Mouse (Mus musculus): ENCODE measurements at regions not wholly inside any gene's neighbourhood (a gene's known extent, or its start where the extent isn't known, plus 50 kb on each side); places are given as distances from the start of the nearest gene placed in this dataset.

DNA sequence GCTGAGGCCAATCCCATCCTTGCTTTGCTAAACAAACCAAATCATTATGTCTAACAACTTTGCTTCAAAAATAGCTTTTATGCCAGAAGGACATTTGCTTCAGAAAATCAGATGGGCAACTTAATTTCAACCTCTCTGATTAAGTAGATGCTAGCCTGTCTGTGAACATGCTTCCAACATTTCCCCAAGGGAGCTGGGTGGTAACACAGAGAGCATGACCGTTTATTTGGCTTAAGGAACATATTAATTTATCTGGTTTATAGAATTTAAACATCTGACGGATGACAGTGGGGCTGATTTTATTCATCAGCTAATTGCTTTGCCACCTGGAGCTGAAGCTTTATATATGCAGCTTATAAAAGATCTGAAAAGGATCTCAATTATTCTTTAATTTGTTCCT is 245.1 kb upstream of the Spred2 start:
- no peak for DNase-seq

DNA sequence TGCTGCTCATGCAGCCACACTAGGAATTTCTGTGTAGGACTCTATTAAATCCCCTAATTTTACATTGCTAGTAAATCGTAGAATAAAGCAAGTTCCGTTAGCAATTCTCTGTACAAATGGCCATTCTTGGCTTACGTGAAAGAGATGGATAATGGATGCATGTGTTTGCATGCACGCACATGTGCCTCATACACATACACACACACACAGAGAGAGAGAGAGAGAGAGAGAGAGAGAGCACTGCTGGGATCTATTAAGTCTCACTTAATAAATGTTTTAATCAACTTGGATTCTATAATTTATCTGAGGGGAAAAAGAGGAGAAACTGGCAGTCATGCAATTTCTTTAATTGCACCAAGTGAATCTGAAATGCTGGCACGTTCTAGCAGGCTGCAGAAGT is 244.5 kb upstream of the Spred2 start:
- no peak for DNase-seq

DNA sequence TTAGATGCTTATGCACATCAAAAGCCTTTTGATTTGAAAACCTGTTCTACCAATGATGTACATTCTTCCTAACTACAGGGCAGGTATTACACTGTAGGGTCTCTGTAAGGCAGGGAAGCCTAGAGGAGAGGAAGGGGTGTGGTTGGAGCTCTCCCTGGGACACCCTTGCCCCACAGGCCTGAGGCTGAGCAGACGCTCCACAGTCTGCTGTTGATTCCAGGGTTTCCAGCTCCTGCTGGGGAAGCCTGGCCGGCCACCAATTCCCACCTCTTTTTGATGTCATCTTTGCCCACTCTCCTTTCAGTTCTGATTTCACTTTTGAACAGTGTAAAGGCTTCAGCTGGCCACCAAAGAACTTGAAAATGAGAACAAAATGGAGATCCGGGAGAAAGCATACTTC is 223.0 kb upstream of the Spred2 start:
- peak; percentile 48 to 64 for DNase-seq

DNA sequence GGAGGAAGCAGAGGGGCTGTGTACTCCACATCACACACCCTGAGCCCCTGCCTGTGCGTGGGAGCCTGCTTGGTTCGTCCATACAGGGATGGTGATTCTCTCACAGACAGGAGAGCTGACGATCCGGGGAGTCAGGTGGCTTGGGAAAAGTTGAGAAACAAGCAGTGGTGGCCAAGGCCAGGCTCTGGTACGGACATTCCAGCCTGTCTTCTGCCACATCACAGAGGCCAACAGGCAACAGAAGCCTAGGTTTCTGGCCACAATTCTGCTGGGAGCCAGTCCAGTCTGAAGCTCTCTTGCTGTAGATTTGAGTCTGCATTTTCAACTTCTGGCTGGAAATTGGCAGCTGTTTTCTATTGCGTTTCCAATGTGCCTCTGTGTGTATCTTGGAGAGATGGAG is 215.4 kb upstream of the Spred2 start:
- no peak for DNase-seq

DNA sequence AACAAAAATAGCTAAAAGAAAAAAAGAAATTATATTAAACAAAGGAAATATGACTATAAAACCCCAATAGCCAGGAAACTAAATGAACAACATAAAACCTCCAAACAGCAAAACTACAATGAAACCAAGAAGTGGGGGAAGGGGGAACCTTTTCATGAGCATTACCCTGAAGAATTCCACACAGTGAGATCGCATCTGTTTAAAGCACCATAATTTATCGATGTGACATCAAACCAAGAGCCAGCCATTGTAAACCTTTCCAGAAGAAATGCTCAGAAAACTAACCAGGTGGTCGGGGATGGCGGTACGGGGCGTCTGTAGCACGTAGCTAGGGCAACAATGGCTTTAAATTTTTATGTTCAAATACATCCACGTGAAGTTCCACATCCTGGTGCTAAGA is 214.8 kb upstream of the Spred2 start:
- DNase-seq, result no peak

DNA sequence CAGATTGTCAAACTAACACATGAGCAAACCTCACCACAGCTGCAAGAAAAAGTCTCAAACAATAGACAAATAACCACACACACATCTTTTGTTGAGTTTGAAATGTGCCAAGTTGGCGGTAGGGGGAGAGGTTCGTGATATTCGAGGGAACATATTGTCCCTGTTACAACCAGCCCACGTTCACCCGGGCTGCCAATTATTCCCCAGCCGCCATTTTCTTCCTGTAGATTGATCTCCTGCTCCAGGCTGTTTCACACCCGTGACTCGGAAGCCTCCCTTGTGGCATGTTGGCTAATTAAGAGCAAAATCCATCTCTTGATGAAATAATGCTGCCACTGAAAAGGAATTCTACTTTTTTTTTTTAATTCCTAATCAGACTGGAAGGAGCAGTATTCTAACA is 211.1 kb upstream of the Spred2 start:
- DNase-seq, result no peak

DNA sequence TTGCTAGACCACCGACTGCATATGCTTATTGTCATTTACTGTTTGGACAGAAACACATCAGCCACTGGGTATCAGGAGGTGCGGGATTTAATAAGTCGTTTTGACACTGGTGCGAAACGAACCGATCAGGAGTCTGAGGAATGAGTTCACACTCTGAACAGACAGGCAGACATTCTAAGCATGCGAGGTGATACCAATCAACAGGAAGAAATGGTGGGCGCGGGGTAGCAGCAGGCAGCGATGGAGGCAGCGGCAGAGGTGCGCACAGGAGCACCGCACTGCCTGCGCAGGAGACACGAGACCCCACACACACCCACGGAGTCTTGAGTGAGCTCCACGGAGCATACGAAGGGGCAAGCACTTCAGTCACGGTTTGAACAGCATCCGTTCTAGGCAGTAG is 210.6 kb upstream of the Spred2 start:
- DNase-seq, result no peak

DNA sequence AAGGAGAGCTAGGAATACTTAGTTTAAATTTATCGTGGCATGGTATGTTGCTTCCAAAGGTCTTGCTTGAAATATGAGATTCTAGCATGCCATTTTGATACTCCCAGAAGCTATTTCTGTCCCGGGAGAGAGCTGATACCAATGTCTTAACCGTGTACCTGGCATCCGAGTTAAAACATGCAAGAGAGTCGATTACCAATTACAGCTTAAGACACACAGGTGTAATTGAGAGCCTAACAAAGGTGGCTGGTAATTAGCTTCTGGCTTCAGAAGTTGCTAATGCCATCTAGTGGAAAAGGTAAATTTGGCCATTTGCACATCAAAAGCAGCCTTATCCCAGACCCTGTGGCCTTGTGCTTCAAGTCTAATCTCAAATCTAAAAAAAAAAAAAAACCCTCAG is 210.0 kb upstream of the Spred2 start:
- peak; percentile 6 to 35 for DNase-seq

DNA sequence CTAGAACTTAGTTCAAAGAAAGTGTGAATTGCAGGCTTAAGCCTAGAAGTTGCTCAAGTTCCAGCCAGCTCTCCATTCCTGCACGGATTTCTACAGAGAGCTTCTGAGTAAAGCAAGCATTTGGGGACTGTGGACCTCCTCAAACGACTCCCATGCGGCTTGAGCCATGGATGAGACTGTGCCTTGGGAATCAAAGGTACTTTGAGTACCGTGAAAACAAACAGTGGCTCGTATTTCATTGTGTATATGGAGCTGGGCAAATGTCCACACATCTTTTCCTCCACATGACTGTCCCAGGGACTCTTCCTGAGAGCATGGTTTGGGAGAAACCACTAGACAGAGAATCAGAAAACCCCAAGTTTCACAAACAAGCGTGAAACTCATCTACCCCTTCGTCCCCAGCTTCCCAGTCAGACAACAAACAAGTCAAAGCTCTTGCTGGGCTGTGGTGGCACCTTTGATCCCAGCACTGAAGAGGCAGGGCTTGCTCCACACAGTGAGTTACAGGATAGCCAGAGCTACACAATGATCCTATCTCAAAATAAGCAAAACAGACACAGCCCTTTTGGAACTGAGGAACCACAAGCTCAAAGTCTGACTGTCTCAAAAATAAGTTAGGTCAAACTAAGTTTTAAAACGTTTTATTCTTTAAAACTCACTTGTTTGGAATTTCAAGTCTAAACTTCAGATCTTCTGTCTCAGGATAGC is 209.1 kb upstream of the Spred2 start:
- no peak for DNase-seq

DNA sequence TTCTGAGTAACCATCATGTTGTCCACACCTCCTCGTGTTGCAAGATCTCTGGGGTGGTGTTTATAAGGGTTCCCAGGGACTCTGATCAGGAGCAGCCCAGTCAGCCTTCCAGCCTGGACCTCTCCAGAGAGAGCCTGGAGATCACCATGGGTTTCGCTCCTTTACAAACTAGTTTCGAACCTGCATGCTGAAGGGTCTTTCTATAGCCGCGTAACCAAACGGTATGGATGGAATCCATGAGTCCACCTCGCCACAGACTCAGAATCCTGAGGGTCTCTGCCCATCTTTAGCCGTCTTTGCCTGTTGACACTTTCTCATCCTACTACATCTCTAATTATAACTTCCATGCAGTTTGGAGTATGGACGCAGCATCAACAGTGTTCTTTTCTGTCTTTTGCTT is 206.0 kb upstream of the Spred2 start:
- DNase-seq, result no peak

DNA sequence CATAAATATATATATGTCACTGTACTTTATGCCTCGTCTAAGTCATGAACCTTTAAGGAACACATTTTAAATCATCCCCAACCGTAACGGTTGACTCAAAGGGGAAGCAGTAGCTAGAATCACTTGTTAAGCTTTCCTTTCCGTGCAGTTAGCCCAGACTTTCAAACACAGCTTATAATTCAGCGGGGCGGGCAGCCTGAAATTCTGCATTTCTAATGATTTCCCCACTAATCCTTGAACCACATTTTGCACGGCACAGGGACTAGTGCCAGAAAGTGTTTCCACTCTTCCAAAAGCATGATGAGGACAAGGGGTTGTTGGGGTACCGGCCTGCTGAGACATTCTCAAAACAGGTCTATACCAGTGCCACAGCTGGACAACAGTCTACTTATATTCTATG is 195.1 kb upstream of the Spred2 start:
- DNase-seq, result no peak

DNA sequence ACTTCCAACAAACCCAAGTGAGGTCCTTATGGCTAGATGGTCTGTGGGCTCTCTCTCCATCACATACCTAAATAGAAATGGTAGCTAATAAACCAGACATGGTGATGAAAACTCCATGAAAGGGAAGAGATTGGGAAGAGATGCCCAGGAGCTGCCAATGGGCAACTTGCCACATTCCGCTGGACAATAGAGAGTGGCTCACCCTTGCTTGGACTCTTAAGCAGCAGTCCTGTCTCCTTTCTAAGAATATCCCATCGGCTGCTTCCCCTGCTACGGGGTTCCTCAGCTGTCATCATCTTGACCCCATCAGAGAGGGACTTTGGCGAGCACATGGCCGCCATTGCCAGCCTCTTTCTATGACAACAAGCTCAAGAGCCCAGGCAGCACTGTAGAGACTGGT is 193.4 kb upstream of the Spred2 start:
- DNase-seq, result no peak

DNA sequence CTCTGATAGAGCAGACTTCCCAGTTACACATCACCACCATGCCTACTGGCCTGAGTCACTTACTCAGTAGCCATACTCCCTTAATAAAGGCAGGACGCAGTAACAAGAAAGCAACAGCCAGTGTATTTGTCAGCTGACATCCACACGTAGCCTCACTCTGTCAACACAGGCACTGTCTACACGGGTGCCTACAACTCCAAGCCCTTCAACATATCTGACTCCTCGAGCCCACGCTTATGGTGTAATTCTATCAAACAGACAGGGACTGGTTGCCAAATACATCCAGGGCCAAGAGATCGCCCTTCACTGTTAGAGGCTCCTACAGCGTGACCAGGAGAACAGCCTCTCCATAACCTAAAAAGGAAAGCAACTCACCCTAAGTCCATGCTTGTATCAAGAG is 188.1 kb upstream of the Spred2 start:
- no peak for DNase-seq

DNA sequence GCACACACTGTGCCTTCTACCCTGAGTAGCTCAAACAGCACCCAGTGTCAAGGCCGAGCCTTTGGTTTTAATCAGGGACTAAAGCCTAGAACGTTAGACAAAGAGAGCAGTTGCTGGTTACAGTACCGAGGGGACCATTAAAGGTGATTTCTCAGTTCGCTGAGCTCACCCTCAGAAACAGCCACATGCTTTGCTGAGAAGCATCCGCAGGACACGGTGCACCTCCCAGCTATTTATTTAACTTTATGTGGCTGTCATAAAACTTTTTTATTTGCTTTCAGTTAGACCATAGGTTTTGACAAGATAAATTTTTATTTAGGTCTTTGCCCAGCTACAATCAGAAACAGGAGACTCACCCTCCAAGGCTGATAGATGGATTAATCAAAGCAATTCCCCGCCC is 187.2 kb upstream of the Spred2 start:
- DNase-seq, result no peak

DNA sequence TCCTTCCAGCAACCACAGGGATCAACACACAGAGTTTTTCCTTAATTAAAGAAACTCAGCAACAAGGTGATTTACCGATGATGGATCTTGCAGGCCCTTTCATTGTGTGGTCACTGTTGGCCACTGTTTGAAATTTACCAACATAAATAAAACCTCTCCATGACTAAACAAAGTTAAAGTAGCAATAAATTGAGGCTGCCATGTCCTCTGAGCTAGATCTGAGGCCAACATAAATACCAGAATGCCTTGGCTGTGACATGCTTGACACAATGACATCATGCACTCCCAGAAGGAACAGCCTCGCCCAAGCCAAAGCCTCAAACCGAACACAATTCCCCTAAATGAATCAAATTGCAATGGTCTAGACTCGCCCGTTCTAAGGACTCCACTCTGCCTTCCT is 186.8 kb upstream of the Spred2 start:
- DNase-seq, result no peak

DNA sequence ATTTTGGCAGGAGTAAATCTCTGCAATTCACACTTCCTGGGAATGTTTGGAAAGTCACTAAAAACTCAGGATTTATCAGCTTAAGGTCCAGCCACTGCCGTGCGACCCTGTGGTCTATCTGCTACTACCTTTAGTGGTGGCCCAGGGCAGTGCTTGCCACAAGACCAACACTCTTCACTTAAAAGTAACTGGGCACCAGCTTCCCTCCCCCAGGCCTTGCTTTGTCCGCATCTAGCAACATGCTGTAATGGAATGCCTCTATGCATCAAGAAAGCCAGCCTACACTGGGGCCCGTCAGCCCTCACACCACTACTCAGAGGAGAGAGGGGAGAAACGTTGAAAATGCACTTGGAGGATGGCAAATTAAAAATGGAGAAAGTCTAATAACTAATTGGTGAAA is 186.4 kb upstream of the Spred2 start:
- no peak for DNase-seq

DNA sequence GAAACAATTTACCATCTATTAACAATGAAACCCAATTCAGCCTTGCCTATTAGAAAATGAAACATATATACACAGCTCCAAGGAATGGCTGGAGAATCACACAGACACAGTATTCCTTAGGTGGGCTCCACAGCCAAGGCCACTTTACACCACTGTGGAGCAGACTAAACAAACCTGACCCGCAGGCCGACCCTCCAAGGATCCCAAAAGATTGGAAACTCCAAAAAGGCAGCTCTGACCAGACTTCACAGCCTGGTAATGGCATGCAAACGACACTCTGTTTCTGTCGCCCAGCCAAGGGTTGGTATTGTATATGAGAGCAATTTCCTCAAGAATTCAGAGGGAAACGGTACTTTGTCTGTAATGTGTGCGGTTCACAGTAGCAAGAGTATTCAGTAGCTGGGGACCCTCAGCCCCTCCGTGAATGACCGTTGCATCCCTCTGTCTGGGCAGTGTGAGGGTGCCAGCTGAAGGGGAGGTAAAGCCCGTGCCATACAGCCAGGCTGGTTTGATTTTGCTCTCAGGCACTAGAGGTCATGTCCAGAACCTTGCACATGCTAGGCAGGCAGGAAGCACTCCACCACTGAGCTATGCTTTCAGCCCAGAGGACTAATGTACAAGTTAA is 184.5 kb upstream of the Spred2 start:
- no peak for DNase-seq

DNA sequence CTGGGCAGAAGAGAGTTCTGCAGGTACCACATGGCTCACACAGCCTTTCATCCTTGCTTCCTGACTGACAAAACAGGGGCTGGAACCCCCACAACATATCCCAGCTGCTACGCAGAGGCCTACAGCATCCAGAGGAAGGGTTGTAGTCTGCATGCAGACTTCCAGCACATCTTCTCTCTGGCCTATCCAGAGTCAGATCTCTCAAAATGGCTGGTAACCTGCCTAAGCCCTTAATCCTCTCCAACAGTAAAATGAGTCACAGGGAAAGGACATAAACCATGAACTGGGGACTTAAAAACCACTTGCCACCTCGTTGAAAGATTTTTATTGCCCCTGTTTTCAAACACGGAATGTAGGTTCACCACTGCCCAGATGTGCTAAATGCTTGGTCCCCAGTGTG is 183.6 kb upstream of the Spred2 start:
- DNase-seq, result no peak

DNA sequence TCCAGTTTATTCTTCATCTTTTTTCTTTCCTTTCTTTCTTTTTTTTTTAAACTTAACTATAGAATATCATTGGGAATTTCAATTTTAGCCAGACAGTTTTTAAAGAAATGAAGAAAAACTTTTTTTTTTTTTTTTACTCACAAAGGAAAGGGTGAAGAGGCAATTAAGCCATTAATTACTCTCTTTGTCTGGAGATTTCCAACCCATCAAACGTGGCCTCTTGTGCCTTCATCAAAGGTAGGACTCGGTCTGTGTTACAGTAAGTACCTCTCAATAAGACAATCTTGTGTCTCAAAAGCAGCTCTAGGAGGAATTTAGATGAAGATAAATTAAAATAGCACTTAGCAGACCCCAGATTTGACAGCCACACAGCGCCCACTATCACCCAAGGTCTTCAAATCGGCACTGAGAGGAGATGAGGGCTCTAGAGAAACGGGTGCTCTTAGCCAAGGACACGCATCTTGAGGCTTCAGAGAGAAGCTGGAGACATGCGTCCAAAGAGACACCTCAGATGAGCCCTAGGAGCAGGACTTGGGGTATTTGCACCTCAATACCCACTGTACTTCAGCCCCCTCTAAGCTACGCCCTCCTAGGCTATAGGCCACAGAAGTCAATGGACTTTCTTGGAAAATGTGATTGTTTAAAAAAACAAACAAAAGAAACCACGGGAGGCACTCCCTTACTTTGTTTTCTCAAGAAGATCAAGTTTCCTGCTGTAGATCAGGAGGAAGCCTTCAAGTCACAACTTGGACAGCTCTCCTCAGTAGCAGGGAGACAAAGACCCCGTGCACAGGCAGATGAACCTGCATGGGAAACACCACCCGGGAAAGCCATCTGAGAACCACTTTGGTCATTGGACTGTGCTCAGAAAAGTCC is 176.8 kb upstream of the Spred2 start:
- no peak for DNase-seq

DNA sequence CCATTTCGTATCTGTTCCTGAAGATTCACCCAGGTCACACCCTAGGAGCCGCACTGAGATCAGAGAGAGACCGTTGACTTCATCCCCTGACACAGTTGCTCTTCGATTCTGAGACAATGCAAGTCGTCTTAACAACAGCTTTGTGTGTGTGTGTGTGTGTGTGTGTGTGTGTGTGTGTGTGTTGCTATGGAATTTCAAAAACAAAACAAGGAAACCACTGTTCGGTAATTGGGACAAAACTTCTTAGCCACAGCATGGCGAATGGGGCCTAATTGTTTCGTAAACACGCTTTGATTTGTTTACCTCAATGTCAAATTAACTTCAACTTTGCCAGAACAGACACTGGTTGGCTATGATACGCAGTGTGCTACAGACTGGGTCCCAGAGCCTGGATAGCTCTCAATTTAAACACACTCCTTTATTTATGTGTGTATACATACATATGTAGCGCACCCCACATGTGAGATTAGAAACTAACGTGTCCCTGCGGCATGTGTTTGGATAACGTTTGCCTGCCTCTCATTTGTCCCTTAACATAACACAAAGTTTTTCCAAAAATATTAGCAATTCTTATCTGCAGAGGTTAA is 176.1 kb upstream of the Spred2 start:
- no peak for DNase-seq

DNA sequence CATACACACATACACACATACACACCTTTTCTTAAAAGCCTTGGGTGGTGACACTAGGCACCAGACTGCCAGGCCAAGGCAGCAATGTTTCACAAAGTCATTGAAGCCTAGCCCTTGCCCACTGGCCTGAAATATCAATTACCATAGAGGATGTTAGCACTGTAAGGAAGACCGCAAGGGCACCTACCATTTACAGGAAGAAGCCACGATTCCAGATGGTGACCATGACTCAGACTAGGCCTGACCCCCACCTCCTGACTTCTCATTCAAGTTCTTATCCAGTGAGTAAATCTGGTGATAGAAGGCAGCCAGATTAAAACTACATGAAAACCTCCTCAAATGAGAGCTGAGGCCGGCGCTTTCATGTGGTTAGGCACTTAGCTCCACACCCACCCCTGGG is 165.3 kb upstream of the Spred2 start:
- no peak for DNase-seq

DNA sequence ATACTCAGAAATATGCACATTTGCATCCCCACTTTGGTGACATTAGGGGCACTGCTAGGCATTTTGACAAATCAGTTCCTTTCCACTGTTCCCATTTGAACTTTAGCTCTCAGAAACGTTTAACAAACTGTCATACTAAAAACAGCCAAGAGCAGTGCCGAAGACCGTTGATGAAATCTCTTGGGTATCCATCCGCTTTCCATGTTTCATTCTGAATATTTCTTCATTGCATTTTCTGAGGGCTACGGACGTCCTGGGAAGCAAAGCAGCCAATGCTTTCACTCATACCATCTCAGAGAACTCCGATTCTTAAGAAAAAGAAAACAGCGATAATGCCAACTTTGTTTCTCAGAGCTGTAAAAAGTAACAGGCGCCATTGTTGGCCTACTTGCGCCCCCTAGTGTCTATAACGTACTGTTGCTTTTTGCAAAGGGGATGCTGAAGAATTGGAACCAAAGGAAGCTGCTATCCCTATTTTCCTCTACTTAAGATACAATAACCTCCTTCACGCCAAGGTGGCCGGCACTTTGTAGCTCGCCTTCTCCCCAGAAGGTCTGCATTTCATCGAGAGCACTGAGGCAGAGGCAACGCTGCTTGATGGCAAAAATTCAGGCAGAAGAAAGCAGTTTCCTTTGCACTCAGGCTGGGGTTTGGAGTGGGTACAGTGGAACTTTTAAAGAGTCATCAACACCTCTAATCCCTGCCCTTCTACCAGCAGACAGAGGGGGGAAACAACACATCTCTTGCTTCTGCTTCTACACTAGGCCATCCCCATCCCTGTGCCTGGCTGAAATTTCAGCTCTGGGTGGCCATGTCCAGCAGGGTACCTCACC is 163.1 kb upstream of the Spred2 start:
- DNase-seq, result peak; percentile 77 to 81

DNA sequence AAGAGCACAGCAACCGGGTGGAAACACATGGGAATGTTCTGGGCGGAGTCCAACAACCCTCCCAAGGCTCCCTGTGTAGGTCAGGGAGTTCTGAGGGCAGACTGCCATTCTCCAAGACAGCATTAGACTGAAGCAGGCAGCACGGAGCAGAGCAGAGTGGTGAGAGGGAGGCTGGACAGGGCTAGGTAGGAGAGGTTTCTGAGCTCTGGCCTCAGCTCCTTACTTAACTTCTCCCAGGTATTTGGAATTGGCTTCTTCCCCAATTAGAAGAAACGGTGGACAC is 162.5 kb upstream of the Spred2 start:
- DNase-seq, result peak; percentile 26 to 40
